Mouse (Mus musculus) central nervous system, embryonic 18 days (tissue): ENCODE results near the gene Foxc2. TPM values are rescaled to one million over a fixed set of nuclear protein-coding genes. Genes with fewer than 3 reads are reported as not detected.

Source experiments
- polyA plus RNA-seq: library from polyadenylated mRNA; depleted of rRNA; stranded (reverse); fragments of >200 nt; gene quantifications from 2 replicates; pipeline ENCODE4 v1.2.3, GENCODE M21; 2012; rRNA removed

Gene Foxc2
- 1.4 and 1.7 TPM in 2 replicates for polyA plus RNA-seq

DNA sequence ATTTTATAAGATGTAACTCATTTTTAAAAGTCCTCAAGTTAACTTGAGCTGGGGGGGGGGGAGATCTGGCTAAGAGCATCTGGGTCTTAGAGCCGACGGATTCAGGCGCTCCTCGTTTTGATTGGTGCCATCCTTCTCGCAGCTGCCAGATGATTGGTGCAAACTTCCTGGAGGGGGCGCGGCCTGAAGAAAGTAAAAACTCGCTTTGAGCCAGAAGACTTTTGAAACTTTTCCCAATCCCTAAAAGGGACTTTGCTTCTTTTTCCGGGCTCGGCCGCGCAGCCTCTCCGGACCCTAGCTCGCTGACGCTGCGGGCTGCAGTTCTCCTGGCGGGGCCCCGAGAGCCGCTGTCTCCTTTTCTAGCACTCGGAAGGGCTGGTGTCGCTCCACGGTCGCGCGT, at the start of gene Foxc2:
Gene Foxc2, plus strand, starts transcription at position 224 of the 400 bp plus-strand sequence.

GRCm38 (mm10) chr8:121084210-121084951, 31.6 kb upstream of the Foxc2 start, which contains the start of gene Foxf1:
Gene Foxf1, plus strand, starts transcription at chr8:121084386.

GRCm38 (mm10) chr8:121107668-121108656, 8.0 kb upstream of the Foxc2 start, which contains the start of gene Mthfsd:
Gene Mthfsd, minus strand, starts transcription at chr8:121108392.

GRCm38 (mm10) chr8:121127756-121128375, 11.9 kb downstream of the Foxc2 start, which contains the start of gene Foxl1:
Gene Foxl1, plus strand, starts transcription at chr8:121127940.

Other genes starting within 250 kb of the Foxc2 start
- gene Foxf1, start 31.8 kb upstream of the Foxc2 start, polyA plus RNA-seq, result 1.7 and 2.1 TPM in 2 replicates
- gene Mthfsd, start 7.8 kb upstream of the Foxc2 start, polyA plus RNA-seq, result 79.6 and 82.6 TPM in 2 replicates
- gene Foxl1, start 11.8 kb downstream of the Foxc2 start, polyA plus RNA-seq, result 0.17 and 0.19 TPM in 2 replicates